Mouse (Mus musculus) MEL (cell line): ENCODE results near the gene Ssh2. TPM values are rescaled to one million over a fixed set of nuclear protein-coding genes. Genes with fewer than 3 reads are reported as not detected.

ENCODE experiments used
- DNase-seq: peaks from one replicate; pipeline ENCODE4 v3.0.0; 2011; ENCODE audit warnings: low read depth, low spot score
- H3K27ac ChIP-seq: 2 replicates; pipeline ENCODE4 v1.5.1; 2012; ENCODE audit warnings: low read depth, mild to moderate bottlenecking, control low read depth, low read length, moderate library complexity; ENCODE audit not compliant: control insufficient read depth
- H3K27me3 ChIP-seq, 2 experiments: fragments of 150-350 bp in 1 of 2; sonication (generic) in 1 of 2; 2 replicates each; pipeline ENCODE4 v1.6.1; 2012; ENCODE audit warnings: low read length in 2 of 2, mild to moderate bottlenecking in 2 of 2, improper control_type of control experiment in 1 of 2, moderate library complexity in 1 of 2; ENCODE audit not compliant: insufficient read depth in 2 of 2, control insufficient read depth in 1 of 2
- H3K36me3 ChIP-seq, 2 experiments: 2 replicates each; pipeline ENCODE4 v1.6.1; 2012 to 2014; ENCODE audit warnings: low read length in 2 of 2, improper control_type of control experiment in 1 of 2, inconsistent platforms in 1 of 2, mild to moderate bottlenecking in 1 of 2; ENCODE audit not compliant: insufficient read depth in 2 of 2, control insufficient read depth in 1 of 2
- H3K4me1 ChIP-seq, 2 experiments: fragments of 150-350 bp in 1 of 2; sonication (generic) in 1 of 2; 2 replicates each; pipeline ENCODE4 v1.6.1; 2012; ENCODE audit warnings: low read length in 2 of 2, improper control_type of control experiment in 1 of 2, mild to moderate bottlenecking in 1 of 2; ENCODE audit not compliant: insufficient read depth in 2 of 2, control insufficient read depth in 1 of 2
- H3K4me3 ChIP-seq, 2 experiments: fragments of 150-350 bp in 1 of 2; sonication (generic) in 1 of 2; 2 replicates each; pipeline ENCODE4 v1.5.1; 2012; ENCODE audit warnings: low read depth in 2 of 2, low read length in 2 of 2, mild to moderate bottlenecking in 2 of 2, moderate library complexity in 2 of 2, control low read depth in 1 of 2, improper control_type of control experiment in 1 of 2; ENCODE audit not compliant: control insufficient read depth in 1 of 2, insufficient read depth in 1 of 2
- H3K79me2 ChIP-seq: 2 replicates; pipeline ENCODE4 v1.6.1; 2012; ENCODE audit warnings: mild to moderate bottlenecking, low read length, moderate library complexity; ENCODE audit not compliant: control insufficient read depth, poor library complexity, insufficient read depth
- H3K9ac ChIP-seq: 2 replicates; pipeline ENCODE4 v1.6.1; 2012; ENCODE audit warnings: low read depth, mild to moderate bottlenecking, control low read depth, low read length, moderate library complexity; ENCODE audit not compliant: control insufficient read depth, poor library complexity, severe bottlenecking
- H3K9me3 ChIP-seq: fragments of 150-350 bp; sonication (generic); replicated peaks from 2 replicates; pipeline ENCODE4 v1.6.1; 2012; ENCODE audit warnings: mild to moderate bottlenecking, low read length, improper control_type of control experiment, moderate library complexity; ENCODE audit not compliant: insufficient read depth
- BHLHE40 ChIP-seq: IDR thresholded peaks from 2 replicates; pipeline ENCODE4 v1.6.1; 2012; ENCODE audit warnings: low read depth, mild to moderate bottlenecking, inconsistent platforms, low read length, improper control_type of control experiment, borderline replicate concordance
- CHD1 ChIP-seq: IDR thresholded peaks from 2 replicates; pipeline ENCODE4 v1.6.1; 2012; ENCODE audit warnings: low read depth, mild to moderate bottlenecking, inconsistent platforms, low read length, improper control_type of control experiment
- CHD2 ChIP-seq: IDR thresholded peaks from 2 replicates; pipeline ENCODE4 v1.6.1; 2011; ENCODE audit warnings: low read length, improper control_type of control experiment
- CTCF ChIP-seq, 3 experiments: IDR thresholded peaks in 2 of 3; conservative IDR thresholded peaks in 1 of 3; 2 replicates each; pipeline ENCODE4 v1.5.1; 2011 to 2012; ENCODE audit warnings: low read length in 3 of 3, low read depth in 2 of 3, mild to moderate bottlenecking in 2 of 3, improper control_type of control experiment in 1 of 3, inconsistent platforms in 1 of 3, mixed read lengths in 1 of 3, moderate library complexity in 1 of 3; ENCODE audit not compliant: control insufficient read depth in 1 of 3, insufficient read depth in 1 of 3, poor library complexity in 1 of 3, severe bottlenecking in 1 of 3
- E2F4 ChIP-seq: IDR thresholded peaks from 2 replicates; pipeline ENCODE4 v1.6.1; 2011; ENCODE audit warnings: low read depth, low read length, improper control_type of control experiment, borderline replicate concordance
- EP300 ChIP-seq, 2 experiments: IDR thresholded peaks; 2 replicates each; pipeline ENCODE4 v1.6.1; 2011; ENCODE audit warnings: improper control_type of control experiment in 2 of 2, low read length in 2 of 2, low read depth in 1 of 2, mild to moderate bottlenecking in 1 of 2
- ETS1 ChIP-seq: IDR thresholded peaks from 2 replicates; pipeline ENCODE4 v1.6.1; 2012; ENCODE audit warnings: low read depth, mild to moderate bottlenecking, inconsistent platforms, low read length, improper control_type of control experiment, moderate library complexity
- GATA1 ChIP-seq: IDR thresholded peaks from 2 replicates; pipeline ENCODE4 v1.6.1; 2011; ENCODE audit warnings: low read depth, low read length, improper control_type of control experiment
- HCFC1 ChIP-seq: IDR thresholded peaks from 2 replicates; pipeline ENCODE4 v1.6.1; 2012; ENCODE audit warnings: low read depth, mild to moderate bottlenecking, inconsistent platforms, low read length, improper control_type of control experiment, moderate library complexity
- JUND ChIP-seq: IDR thresholded peaks from 2 replicates; pipeline ENCODE4 v1.6.1; 2011; ENCODE audit warnings: low read depth, mild to moderate bottlenecking, improper control_type of control experiment, low read length
- KAT2A ChIP-seq: conservative IDR thresholded peaks from 2 replicates; pipeline ENCODE4 v1.6.1; 2012; ENCODE audit warnings: low read depth, low read length, improper control_type of control experiment, inconsistent platforms
- MAFK ChIP-seq: IDR thresholded peaks from 2 replicates; pipeline ENCODE4 v1.6.1; 2011; ENCODE audit warnings: low read depth, mild to moderate bottlenecking, low read length, improper control_type of control experiment, borderline replicate concordance
- MAZ ChIP-seq: IDR thresholded peaks from 2 replicates; pipeline ENCODE4 v1.6.1; 2012; ENCODE audit warnings: low read depth, mild to moderate bottlenecking, inconsistent platforms, low read length, improper control_type of control experiment
- MEF2A ChIP-seq: IDR thresholded peaks from 2 replicates; pipeline ENCODE4 v1.6.1; 2014; ENCODE audit warnings: low read depth, mild to moderate bottlenecking, inconsistent platforms, low read length, improper control_type of control experiment; ENCODE audit not compliant: poor library complexity, insufficient replicate concordance, severe bottlenecking; ENCODE audit errors: extremely low read depth
- MXI1 ChIP-seq: IDR thresholded peaks from 2 replicates; pipeline ENCODE4 v1.6.1; 2011; ENCODE audit warnings: mild to moderate bottlenecking, low read depth, low read length, improper control_type of control experiment
- MYC ChIP-seq: IDR thresholded peaks from 2 replicates; pipeline ENCODE4 v1.6.1; 2011; ENCODE audit warnings: low read depth, mild to moderate bottlenecking, low read length, improper control_type of control experiment, moderate library complexity
- NELFE ChIP-seq: IDR thresholded peaks from 2 replicates; pipeline ENCODE4 v1.6.1; 2011; ENCODE audit warnings: low read depth, low read length, improper control_type of control experiment
- NRF1 ChIP-seq: IDR thresholded peaks from 2 replicates; pipeline ENCODE4 v1.6.1; 2014; ENCODE audit warnings: low read depth, mild to moderate bottlenecking, inconsistent platforms, low read length, improper control_type of control experiment, moderate library complexity; ENCODE audit not compliant: poor library complexity, insufficient read depth, severe bottlenecking
- POLR2AphosphoS2 ChIP-seq: IDR thresholded peaks from 2 replicates; pipeline ENCODE4 v1.6.1; 2011; ENCODE audit warnings: low read length, improper control_type of control experiment
- RAD21 ChIP-seq: IDR thresholded peaks from 2 replicates; pipeline ENCODE4 v1.6.1; 2011; ENCODE audit warnings: mild to moderate bottlenecking, low read depth, low read length, improper control_type of control experiment
- RCOR1 ChIP-seq: IDR thresholded peaks from 2 replicates; pipeline ENCODE4 v1.6.1; 2012; ENCODE audit warnings: low read depth, mild to moderate bottlenecking, inconsistent platforms, low read length, improper control_type of control experiment
- SIN3A ChIP-seq: IDR thresholded peaks from 2 replicates; pipeline ENCODE4 v1.6.1; 2012; ENCODE audit warnings: low read length, improper control_type of control experiment, inconsistent platforms
- SMC3 ChIP-seq: IDR thresholded peaks from 2 replicates; pipeline ENCODE4 v1.6.1; 2011; ENCODE audit warnings: low read depth, low read length, improper control_type of control experiment
- TCF12 ChIP-seq: IDR thresholded peaks from 2 replicates; pipeline ENCODE4 v1.6.1; 2014; ENCODE audit warnings: low read depth, mild to moderate bottlenecking, inconsistent platforms, low read length, improper control_type of control experiment, moderate library complexity
- UBTF ChIP-seq: IDR thresholded peaks from 2 replicates; pipeline ENCODE4 v1.6.1; 2012; ENCODE audit warnings: low read depth, mild to moderate bottlenecking, inconsistent platforms, low read length, improper control_type of control experiment, moderate library complexity, borderline replicate concordance; ENCODE audit not compliant: insufficient read depth
- USF2 ChIP-seq, 2 experiments: IDR thresholded peaks; 2 replicates each; pipeline ENCODE4 v1.6.1; 2011 to 2012; ENCODE audit warnings: improper control_type of control experiment in 2 of 2, low read length in 2 of 2, borderline replicate concordance in 1 of 2, inconsistent platforms in 1 of 2, low read depth in 1 of 2, mild to moderate bottlenecking in 1 of 2; ENCODE audit not compliant: insufficient read depth in 1 of 2
- ZKSCAN1 ChIP-seq: IDR thresholded peaks from 2 replicates; pipeline ENCODE4 v1.6.1; 2012; ENCODE audit warnings: low read depth, mild to moderate bottlenecking, inconsistent platforms, low read length, improper control_type of control experiment, moderate library complexity
- ZNF384 ChIP-seq: IDR thresholded peaks from 2 replicates; pipeline ENCODE4 v1.6.1; 2012; ENCODE audit warnings: low read depth, mild to moderate bottlenecking, inconsistent platforms, low read length, improper control_type of control experiment
- polyA plus RNA-seq, 2 experiments: library from polyadenylated mRNA; stranded (reverse) in 1 of 2; unstranded in 1 of 2; fragments of >175 nt in 1 of 2; fragments of >200 nt in 1 of 2; gene quantifications; 2 replicates each; pipeline versions ENCODE4 v1.2.1 to v1.2.4; 2012; ENCODE audit warnings: low replicate concordance in 2 of 2, low read depth in 1 of 2; ENCODE audit not compliant: insufficient read length in 2 of 2, insufficient read depth in 1 of 2, missing spikeins in 1 of 2
- total RNA-seq: library from RNA; depleted of rRNA; stranded (reverse); fragments of 300-350 nt; gene quantifications from 2 replicates; pipeline ENCODE4 v1.2.3, GENCODE M21; 2012

Gene Ssh2
- total and polyA plus RNA-seq, 3 experiments: 6.3 to 29.2 (median 16.5) TPM

DNA sequence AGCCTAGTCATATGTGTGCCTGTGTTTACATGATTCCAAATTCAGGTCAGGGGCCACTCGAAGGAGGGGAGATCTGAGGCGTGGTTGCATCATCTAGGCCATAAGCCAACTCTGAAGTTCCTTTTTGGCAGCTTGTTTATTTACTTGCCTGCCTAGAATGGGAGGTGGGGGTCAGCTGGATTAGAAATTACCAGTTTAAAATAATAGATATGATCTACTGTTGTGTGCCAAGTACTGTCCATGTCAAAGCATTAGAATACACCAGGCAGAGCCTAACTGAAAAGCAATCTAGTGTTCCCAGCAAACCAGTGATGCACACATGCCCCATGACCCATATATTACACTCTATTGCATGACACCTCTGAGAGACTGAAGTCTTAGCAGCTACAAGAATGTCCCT is 228.9 kb downstream of the Ssh2 start:
- H3K4me1 ChIP-seq: peaks cover 23 to 29% of the 10 kb centered on the region in 2 experiments
- no peak overlapping the region for H3K4me3 ChIP-seq
- H3K9me3 ChIP-seq: no peaks in the 10 kb centered on the region
- H3K79me2 ChIP-seq: no peaks in the 10 kb centered on the region
- H3K36me3 ChIP-seq: peaks cover 5 to 33% of the 10 kb centered on the region in 2 experiments
- peak; percentile 33; the same call in 1 of the 2 replicates for TF ChIP-seq MXI1
- peak; percentile 21; the same call in 1 of the 2 replicates for TF ChIP-seq KAT2A
- peak; percentile 73 for TF ChIP-seq SIN3A
- no peak for TF ChIP-seq CHD1
- TF ChIP-seq CHD2: no peak
- peak; percentile 28 to 56; a peak in 2 of 4 replicates for TF ChIP-seq EP300 (IDR thresholded peaks at IDR 0.05; ENCODE audit: low read depth in 1 of 2, low read length in 2 of 2)
- peak; percentile 19; the same call in 1 of the 2 replicates for TF ChIP-seq MEF2A
- no peak for TF ChIP-seq E2F4
- TF ChIP-seq TCF12: peak; percentile 24; the same call in 1 of the 2 replicates
- peak; percentile 89 for TF ChIP-seq ETS1
- TF ChIP-seq POLR2AphosphoS2: 0 out of 2 replicates have a peak, but pooled peaks have one; percentile 20
- no peak for TF ChIP-seq CTCF (IDR thresholded peaks at IDR 0.05 in 2 of 3, conservative IDR thresholded peaks at IDR 0.05 in 1 of 3; ENCODE audit: control insufficient read depth in 1 of 3, insufficient read depth in 1 of 3, low read depth in 2 of 3, low read length in 3 of 3, poor library complexity in 1 of 3, severe bottlenecking in 1 of 3)
- peak; percentile 76 for DNase-seq
- H3K27me3 ChIP-seq: no peaks in the 10 kb centered on the region
- no peak overlapping the region for H3K9ac ChIP-seq
- peak overlapping the region; percentile 15; the same call in 1 of the 2 replicates for H3K27ac ChIP-seq

DNA sequence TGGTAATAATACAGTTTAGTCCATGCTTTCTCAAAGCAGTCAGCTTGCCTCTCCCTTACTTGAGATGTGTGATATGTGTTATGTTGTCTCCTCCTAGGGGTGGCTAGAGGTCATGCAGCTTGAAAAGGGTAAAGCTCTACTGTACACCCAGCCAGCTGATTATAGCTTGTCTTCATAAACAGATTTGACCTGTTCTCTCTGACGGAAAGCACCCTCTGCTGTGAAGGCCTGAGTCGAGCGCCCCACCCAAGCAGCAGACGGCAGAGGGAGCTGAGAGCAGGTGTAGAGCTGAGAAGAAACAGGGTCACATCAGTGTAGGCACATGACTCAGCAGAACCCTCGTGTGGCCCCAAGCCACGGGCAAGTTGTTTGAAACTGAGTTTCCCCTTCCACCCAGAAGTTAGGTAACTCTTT is 230.5 kb downstream of the Ssh2 start:
- H3K4me1 ChIP-seq: peaks cover 23 to 29% of the 10 kb centered on the region in 2 experiments
- H3K36me3 ChIP-seq: peaks cover 3 to 33% of the 10 kb centered on the region in 2 experiments
- no peak overlapping the region for H3K4me3 ChIP-seq
- H3K9me3 ChIP-seq: no peaks in the 10 kb centered on the region
- H3K27ac ChIP-seq: peak overlapping the region; percentile 27
- H3K9ac ChIP-seq: peak overlapping the region; percentile 26
- H3K27me3 ChIP-seq: no peaks in the 10 kb centered on the region
- peak; percentile 92 for DNase-seq
- no peaks in the 10 kb centered on the region for H3K79me2 ChIP-seq
- TF ChIP-seq MYC: peak; percentile 85
- no peak for TF ChIP-seq MAZ
- TF ChIP-seq ZNF384: no peak
- TF ChIP-seq RCOR1: no peak
- 0 out of 2 replicates have a peak, but pooled peaks have one; percentile 13 for TF ChIP-seq GATA1
- TF ChIP-seq BHLHE40: no peak
- TF ChIP-seq SIN3A: peak; percentile 83
- no peak for TF ChIP-seq NRF1
- 0 out of 2 replicates have a peak, but pooled peaks have one; percentile 10 for TF ChIP-seq E2F4
- TF ChIP-seq CHD1: peak; percentile 33; the same call in 1 of the 2 replicates
- TF ChIP-seq RAD21: peak; percentile 98
- no peak for TF ChIP-seq UBTF
- no peak for TF ChIP-seq MEF2A
- TF ChIP-seq SMC3: peak; percentile 93
- no peak for TF ChIP-seq HCFC1
- no peak for TF ChIP-seq USF2 (IDR thresholded peaks at IDR 0.05; ENCODE audit: borderline replicate concordance in 1 of 2, insufficient read depth in 1 of 2, low read depth in 1 of 2, low read length in 2 of 2)
- TF ChIP-seq NELFE: no peak; the same call in 1 of the 2 replicates
- TF ChIP-seq MAFK: 0 out of 2 replicates have a peak, but pooled peaks have one; percentile 51
- peak; percentile 42 to 98 (median 79) for TF ChIP-seq CTCF (IDR thresholded peaks at IDR 0.05 in 2 of 3, conservative IDR thresholded peaks at IDR 0.05 in 1 of 3; ENCODE audit: control insufficient read depth in 1 of 3, insufficient read depth in 1 of 3, low read depth in 2 of 3, low read length in 3 of 3, poor library complexity in 1 of 3, severe bottlenecking in 1 of 3)
- TF ChIP-seq ZKSCAN1: no peak
- peak; percentile 73; the same call in 1 of the 2 replicates for TF ChIP-seq MXI1
- TF ChIP-seq JUND: no peak
